Mouse (Mus musculus) midbrain, embryonic 14.5 days (tissue): ENCODE results near the gene Slc25a51. TPM values are rescaled to one million over a fixed set of nuclear protein-coding genes. Genes with fewer than 3 reads are reported as not detected.
"Not testable (repeated sequence)": the region's sequence is repeated elsewhere in the genome, so short reads cannot be mapped to it uniquely, and the experiment has no call there.

ENCODE experiments used
- ATAC-seq: fragments of 200-750 bp; cut with Nextera tagmentation; 2 replicates; pipeline ENCODE4 v1.8.0; 2017; ENCODE audit warnings: moderate number of reproducible peaks, moderate library complexity; ENCODE audit not compliant: low FRiP score, low TSS enrichment
- DNase-seq: peaks from one replicate; pipeline ENCODE4 v3.0.0-alpha.2; 2015
- H3K27ac ChIP-seq: fragments of 300-500 bp; sonication (generic); replicated peaks from 2 replicates; pipeline ENCODE4 v1.5.1; 2014; ENCODE audit warnings: mild to moderate bottlenecking, low read depth, low read length, moderate library complexity
- H3K27me3 ChIP-seq: fragments of 300-500 bp; sonication (generic); 2 replicates; pipeline ENCODE4 v1.6.1; 2014; ENCODE audit warnings: low read length, control low read depth, mixed read lengths; ENCODE audit not compliant: control insufficient read depth, insufficient read depth
- H3K36me3 ChIP-seq: fragments of 300-500 bp; sonication (generic); 2 replicates; pipeline ENCODE4 v1.6.1; 2014; ENCODE audit warnings: low read length, control low read depth; ENCODE audit not compliant: control insufficient read depth, insufficient read depth
- H3K4me1 ChIP-seq: fragments of 300-500 bp; sonication (generic); 2 replicates; pipeline ENCODE4 v1.6.1; 2014; ENCODE audit warnings: mild to moderate bottlenecking, antibody characterized with exemption, low read length, control low read depth; ENCODE audit not compliant: control insufficient read depth, insufficient read depth
- H3K4me2 ChIP-seq: fragments of 300-500 bp; sonication (generic); 2 replicates; pipeline ENCODE4 v1.6.1; 2014; ENCODE audit warnings: mild to moderate bottlenecking, low read length, moderate library complexity
- H3K4me3 ChIP-seq: fragments of 300-500 bp; sonication (generic); replicated peaks from 2 replicates; pipeline ENCODE4 v1.5.1; 2014; ENCODE audit warnings: low read depth, low read length
- H3K9ac ChIP-seq: fragments of 300-500 bp; sonication (generic); replicated peaks from 2 replicates; pipeline ENCODE4 v1.6.1; 2014; ENCODE audit warnings: mild to moderate bottlenecking, low read length, moderate library complexity
- H3K9me3 ChIP-seq: fragments of 300-500 bp; sonication (generic); 2 replicates; pipeline ENCODE4 v1.6.1; 2016; ENCODE audit warnings: low read length, control low read depth, mixed read lengths; ENCODE audit not compliant: control insufficient read depth
- WGBS: fragments of 180-500 bp; shearing (Covaris S2); extraction: QIAGEN DNeasy Blood & Tissue Kit; methylation state at CpG from one replicate; pipeline ENCODE4 v1.1.7; 2014; 5-methylcytosine and 5-hydroxymethylcytosine counted together
- polyA plus RNA-seq: library from polyadenylated mRNA; unstranded; fragments of >200 nt; fragmentation: Nextera tagmentation; extraction: Ambion mirVana; gene quantifications from 2 replicates; pipeline ENCODE4 v1.2.1, GENCODE M21; 2014

Slc25a51 gene
- polyA plus RNA-seq, 1 experiment from 2014 or later: 79.5 TPM

DNA sequence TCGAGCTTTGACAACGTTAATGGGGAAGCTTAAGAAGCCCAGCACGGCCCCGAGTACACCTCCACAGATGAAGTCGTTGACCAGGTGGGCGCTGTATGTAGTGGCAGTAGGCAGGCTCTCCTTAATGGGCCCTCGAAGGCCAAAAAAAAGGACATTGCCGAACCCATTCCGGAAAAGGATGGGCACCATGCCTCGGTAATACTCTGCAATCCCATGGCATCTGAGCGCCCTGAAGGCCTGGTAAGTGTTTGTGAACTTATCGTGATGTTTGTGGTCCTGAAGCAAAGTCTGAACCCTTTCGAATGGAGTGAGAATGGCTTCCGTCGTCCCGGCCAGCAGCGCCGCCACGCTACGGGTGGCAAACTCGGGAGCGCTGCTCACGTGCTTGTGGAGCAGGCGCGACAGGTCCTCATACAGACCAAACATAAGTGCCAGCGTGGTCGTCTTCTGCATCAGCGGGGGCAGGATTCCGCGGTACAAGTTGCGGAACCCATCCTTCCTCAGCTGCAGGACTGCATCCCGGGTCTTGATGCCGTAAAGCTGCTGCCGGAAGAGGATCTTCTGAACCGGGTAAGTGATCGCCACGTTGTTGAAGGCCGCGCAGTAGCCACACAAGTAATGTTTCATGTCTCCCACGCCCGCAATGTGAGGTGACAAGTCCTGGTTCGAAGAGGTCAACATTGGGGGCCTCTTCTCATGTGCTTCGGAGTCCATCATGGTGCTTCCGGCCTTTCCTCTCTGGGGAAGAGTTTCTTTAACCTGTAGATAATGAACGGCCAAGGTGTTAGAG lies 8.9 kb downstream of the Slc25a51 start:
- Histone ChIP-seq H3K4me1 (no peaks in the 10 kb centered on the region), H3K4me3 (no peak overlapping the region), H3K27ac (no peak overlapping the region), H3K4me2 (no peak overlapping the region), H3K9ac (no peak overlapping the region), H3K36me3 (peaks cover 63% of the 10 kb centered on the region), H3K27me3 (no peaks in the 10 kb centered on the region), H3K9me3 (no peaks in the 10 kb centered on the region)
- DNase-seq (no peak), ATAC-seq (no peak)
- WGBS: 96% methylated on average over 45 of the region's 45 CpGs

DNA sequence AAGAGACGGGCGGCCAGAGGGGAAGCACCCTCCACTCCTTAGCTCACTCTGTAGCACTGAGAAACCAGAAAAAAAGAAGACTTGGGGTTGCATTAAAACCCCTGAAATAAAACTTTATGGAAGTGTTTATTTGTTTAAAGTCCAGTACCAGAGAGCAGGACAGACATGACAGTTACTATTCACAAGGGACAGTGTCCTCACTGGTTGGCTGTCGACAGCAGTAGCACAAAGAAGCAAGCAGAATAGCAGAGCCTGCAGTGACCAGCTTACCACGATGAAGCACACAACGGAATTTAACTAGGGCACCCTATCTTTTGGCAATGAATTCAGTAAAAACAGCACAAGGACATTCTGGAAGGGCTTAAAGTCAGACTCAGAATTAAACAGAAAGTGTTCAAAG lies 10.3 kb downstream of the Slc25a51 start:
- not testable (repeated sequence) for H3K4me3 ChIP-seq, DNase-seq, H3K27ac ChIP-seq, H3K4me1 ChIP-seq, H3K4me2 ChIP-seq, H3K27me3 ChIP-seq, H3K9ac ChIP-seq, H3K9me3 ChIP-seq, ATAC-seq
- H3K36me3 ChIP-seq: peaks cover 50% of the 10 kb centered on the region
- 88% methylated on average over 5 of the region's 5 CpGs for WGBS

DNA sequence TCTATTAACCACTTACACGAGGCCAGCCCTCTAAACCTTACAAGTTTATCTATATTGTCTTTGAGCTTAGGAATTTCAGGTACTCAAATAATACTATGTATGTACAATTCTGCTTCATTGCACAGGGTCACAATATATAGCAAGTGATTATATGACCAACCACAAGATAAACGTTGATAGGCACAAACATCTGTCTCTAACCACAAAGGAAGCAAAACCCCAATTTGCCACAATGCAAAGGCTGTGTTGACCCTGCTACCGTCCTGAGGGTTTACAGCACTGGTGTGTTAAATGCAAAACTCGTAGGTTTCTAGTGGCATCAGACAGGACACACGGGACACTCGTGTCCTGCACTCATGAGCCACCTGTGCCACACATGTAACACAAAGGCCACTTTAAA lies 12.4 kb downstream of the Slc25a51 start:
- ATAC-seq, H3K4me1 ChIP-seq, H3K9me3 ChIP-seq, H3K27me3 ChIP-seq, H3K4me3 ChIP-seq, H3K27ac ChIP-seq, H3K9ac ChIP-seq, DNase-seq, H3K4me2 ChIP-seq: not testable (repeated sequence)
- 91% methylated on average over 6 of the region's 6 CpGs for WGBS
- peaks cover 32% of the 10 kb centered on the region for H3K36me3 ChIP-seq

DNA sequence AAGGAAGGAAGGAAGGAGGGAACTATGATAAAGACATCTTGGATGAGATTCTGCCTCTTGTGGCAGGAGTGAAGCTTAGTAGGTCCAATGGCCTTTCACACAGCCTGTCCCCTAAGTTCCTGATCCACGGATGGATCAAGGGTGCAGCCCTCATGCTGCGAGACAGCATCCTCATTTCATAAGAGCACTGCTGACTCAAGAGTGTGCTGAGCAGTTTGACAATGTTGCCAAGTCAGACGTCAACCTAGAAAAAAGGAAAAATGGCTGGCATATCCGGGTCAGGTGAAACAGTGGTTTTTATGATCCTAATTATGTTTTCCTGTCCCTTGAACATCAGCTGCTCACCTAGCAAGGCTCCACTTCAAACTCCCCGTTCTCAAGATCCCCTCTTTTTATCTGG lies 14.9 kb downstream of the Slc25a51 start:
- H3K9ac ChIP-seq: no peak overlapping the region
- DNase-seq (no peak), ATAC-seq (no peak)
- H3K9me3 ChIP-seq: no peaks in the 10 kb centered on the region
- peaks cover 14% of the 10 kb centered on the region for H3K36me3 ChIP-seq
- H3K4me2 ChIP-seq: no peak overlapping the region
- 85% methylated on average over 5 of the region's 5 CpGs for WGBS
- no peaks in the 10 kb centered on the region for H3K27me3 ChIP-seq
- H3K4me1 ChIP-seq: no peaks in the 10 kb centered on the region
- H3K27ac ChIP-seq: no peak overlapping the region
- no peak overlapping the region for H3K4me3 ChIP-seq

DNA sequence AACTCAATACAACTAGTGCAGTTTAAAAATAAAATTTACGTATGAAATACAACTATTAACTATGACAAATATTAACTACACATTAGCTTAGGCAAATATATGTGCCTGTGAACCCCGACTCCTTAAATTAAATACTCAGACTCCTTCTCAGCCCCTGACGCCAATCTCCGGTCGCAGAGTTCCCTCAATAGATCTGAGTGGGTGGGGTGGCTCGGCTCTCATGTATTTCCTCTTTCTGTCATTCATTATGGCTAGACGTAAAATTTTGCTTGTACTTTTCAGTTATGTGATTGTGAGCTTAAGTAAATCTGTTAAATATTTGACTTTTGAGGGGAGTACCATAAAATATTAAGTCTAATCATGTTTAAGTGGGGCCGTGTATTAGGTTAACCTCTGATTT lies 15.6 kb downstream of the Slc25a51 start:
- Histone ChIP-seq H3K9ac (no peak overlapping the region), H3K4me2 (no peak overlapping the region), H3K4me3 (no peak overlapping the region), H3K36me3 (peaks cover 9% of the 10 kb centered on the region), H3K9me3 (no peaks in the 10 kb centered on the region), H3K4me1 (no peaks in the 10 kb centered on the region), H3K27me3 (no peaks in the 10 kb centered on the region), H3K27ac (no peak overlapping the region)
- ATAC-seq (no peak), DNase-seq (no peak)
- WGBS: 80% methylated on average over 8 of the region's 8 CpGs

DNA sequence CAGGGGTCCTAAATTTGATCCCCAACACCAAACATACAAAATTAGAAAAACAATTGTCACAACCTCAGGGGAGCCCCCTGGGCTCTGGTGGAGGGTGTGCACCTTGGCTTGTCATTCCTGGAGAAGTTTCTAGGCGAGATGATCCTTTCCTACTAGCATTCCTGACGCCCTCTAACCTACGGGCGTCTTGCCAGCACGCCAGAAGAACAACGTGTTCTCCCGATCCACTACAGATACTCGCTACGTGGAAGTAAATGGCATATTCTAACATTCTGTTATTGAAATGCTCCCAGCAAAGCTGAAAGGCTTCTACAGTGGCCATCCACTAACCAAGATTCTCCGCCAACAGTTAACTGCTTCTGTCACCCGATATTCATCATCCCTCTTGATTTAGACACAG lies 16.0 kb downstream of the Slc25a51 start:
- H3K4me2 ChIP-seq: no peak overlapping the region
- no peaks in the 10 kb centered on the region for H3K4me1 ChIP-seq
- peaks cover 5% of the 10 kb centered on the region; the same call in 1 of the 2 replicates for H3K36me3 ChIP-seq
- H3K27me3 ChIP-seq: no peaks in the 10 kb centered on the region
- no peak for DNase-seq
- H3K4me3 ChIP-seq: no peak overlapping the region
- no peak overlapping the region for H3K27ac ChIP-seq
- no peak overlapping the region for H3K9ac ChIP-seq
- 78% methylated on average over 11 of the region's 11 CpGs for WGBS
- no peak for ATAC-seq
- H3K9me3 ChIP-seq: no peaks in the 10 kb centered on the region

DNA sequence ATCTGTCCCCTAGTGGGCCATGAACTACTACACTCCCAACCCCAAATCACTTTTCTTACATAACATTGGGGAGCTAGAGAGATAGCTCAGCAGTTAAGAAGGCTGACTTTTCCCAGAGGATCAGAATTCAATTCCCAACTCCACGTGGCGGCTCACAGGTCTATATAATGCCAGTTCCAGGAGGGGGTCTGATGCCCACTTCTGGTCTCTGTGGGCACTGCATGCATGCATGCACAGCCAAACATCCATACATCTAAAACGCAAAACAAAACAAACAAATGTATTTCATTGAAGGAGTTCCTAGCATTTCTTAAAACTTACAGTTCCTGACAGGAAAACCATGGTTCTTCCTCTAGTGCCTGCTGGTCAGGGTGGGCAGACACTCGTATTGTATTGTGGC lies 16.5 kb downstream of the Slc25a51 start:
- 81% methylated on average over 4 of the region's 4 CpGs for WGBS
- DNase-seq: no peak
- Histone ChIP-seq H3K4me1 (no peaks in the 10 kb centered on the region), H3K27me3 (no peaks in the 10 kb centered on the region), H3K9ac (no peak overlapping the region), H3K4me3 (no peak overlapping the region), H3K36me3 (peaks cover 1% of the 10 kb centered on the region; the same call in 1 of the 2 replicates), H3K4me2 (no peak overlapping the region), H3K9me3 (no peaks in the 10 kb centered on the region), H3K27ac (no peak overlapping the region)
- ATAC-seq: no peak

DNA sequence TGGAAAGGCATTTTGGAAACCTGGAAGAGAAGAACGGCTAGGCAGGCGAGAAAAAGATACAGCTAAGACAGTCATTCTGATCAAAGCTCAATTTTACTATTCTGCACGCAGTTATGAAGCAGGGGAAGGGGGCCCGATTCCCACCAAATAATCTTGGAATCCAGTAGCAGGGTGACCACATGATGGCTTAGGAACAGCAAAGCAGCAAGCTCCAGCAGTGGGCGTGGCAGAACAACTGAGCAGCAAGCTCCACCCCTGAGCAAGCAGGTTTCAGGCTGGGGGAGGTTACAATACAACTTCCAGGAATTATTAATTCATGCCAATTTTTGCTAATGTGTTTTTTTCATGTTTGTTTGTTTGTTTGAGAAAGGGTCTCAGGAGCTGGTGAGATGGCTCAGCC lies 21.3 kb downstream of the Slc25a51 start:
- not testable (repeated sequence) for H3K4me1 ChIP-seq, H3K9me3 ChIP-seq, DNase-seq, H3K27ac ChIP-seq, H3K36me3 ChIP-seq, H3K27me3 ChIP-seq, H3K4me3 ChIP-seq, H3K9ac ChIP-seq, ATAC-seq, H3K4me2 ChIP-seq
- 93% methylated on average over 5 of the region's 5 CpGs for WGBS

DNA sequence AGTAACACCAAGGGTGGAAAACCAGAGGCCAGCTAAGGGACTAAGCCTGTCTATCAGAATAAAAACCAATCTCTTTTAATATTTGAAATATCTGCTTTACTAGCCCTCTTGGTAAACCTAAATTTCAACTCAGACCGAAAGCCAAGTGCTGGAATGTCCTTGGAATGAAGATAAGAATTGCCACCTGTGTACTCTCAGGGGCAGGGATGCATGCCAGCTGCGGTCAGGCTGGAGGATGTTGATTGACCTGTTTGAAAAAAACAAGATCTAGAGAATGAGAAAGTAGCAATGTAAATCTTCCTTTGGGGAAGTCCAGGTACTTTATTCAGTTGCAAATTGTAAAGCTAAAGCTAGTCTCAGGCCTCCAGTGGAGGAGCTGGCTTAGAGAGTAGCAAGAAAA lies 26.4 kb downstream of the Slc25a51 start:
- not testable (repeated sequence) for H3K27ac ChIP-seq, H3K4me3 ChIP-seq, DNase-seq, H3K4me2 ChIP-seq, ATAC-seq, H3K9ac ChIP-seq, H3K27me3 ChIP-seq, H3K36me3 ChIP-seq, H3K4me1 ChIP-seq, H3K9me3 ChIP-seq
- WGBS: 94% methylated on average over 2 of the region's 2 CpGs
